Mouse (Mus musculus) E14TG2a.4 (cell line): ENCODE data around the gene Fbf1.

Experiments used
- H3K27me3 ChIP-seq: 2 replicates; pipeline ENCODE4 v1.6.1; 2014; ENCODE audit warnings: low read length, control low read depth; ENCODE audit not compliant: insufficient read depth
- H3K36me3 ChIP-seq: 2 replicates; pipeline ENCODE4 v1.6.1; 2014; ENCODE audit warnings: low read length, control low read depth; ENCODE audit not compliant: insufficient read depth
- H3K4me1 ChIP-seq: replicated peaks from 2 replicates; pipeline ENCODE4 v1.6.1; 2014; ENCODE audit warnings: low read depth, low read length, control low read depth
- H3K4me3 ChIP-seq: replicated peaks from 2 replicates; pipeline ENCODE4 v1.5.1; 2014; ENCODE audit warnings: mild to moderate bottlenecking, low read length
- H3K9me3 ChIP-seq: 2 replicates; pipeline ENCODE4 v1.6.1; 2014; ENCODE audit warnings: low read length, control low read depth
- CTCF ChIP-seq: conservative IDR thresholded peaks from 2 replicates; pipeline ENCODE4 v1.5.1; 2014; ENCODE audit warnings: low read length
- NANOG ChIP-seq: IDR thresholded peaks from 2 replicates; pipeline ENCODE4 v1.6.1; 2014; ENCODE audit warnings: borderline replicate concordance, low read length, mixed read lengths
- POU5F1 ChIP-seq: IDR thresholded peaks from 2 replicates; pipeline ENCODE4 v1.6.1; 2014; ENCODE audit warnings: low read length, borderline replicate concordance

Gene Fbf1

DNA sequence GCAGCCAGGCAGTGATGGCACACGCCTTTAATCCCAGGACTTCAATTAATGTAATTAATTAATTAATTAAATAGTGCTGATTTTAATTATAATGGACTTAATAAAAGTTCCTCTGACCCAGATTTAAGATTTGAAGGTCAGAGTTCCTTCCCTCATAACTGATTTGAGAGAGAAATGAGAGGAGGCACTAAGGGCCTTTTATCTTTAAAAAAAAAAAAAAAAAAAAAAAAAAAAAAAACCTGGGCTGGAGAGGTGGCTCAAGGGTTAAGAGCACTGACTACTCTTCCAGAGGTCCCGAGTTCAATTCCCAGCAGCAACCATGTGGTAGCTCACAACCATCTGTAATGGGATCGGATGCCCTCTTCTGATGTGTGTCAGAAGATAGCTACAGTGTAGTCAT, 40.7 kb upstream of the Fbf1 start:
- Histone ChIP-seq H3K36me3 (peaks cover 21% of the 10 kb centered on the region), H3K4me3 (no peak overlapping the region), H3K9me3 (no peaks in the 10 kb centered on the region), H3K4me1 (peaks cover 37% of the 10 kb centered on the region), H3K27me3 (no peaks in the 10 kb centered on the region)
- TF ChIP-seq POU5F1 (no peak), NANOG (no peak), CTCF (no peak)

- Histone ChIP-seq H3K4me3 (no peak overlapping the region), H3K36me3 (peaks cover 21% of the 10 kb centered on the region)
These were observed 38.7 kb upstream of the Fbf1 start for GRCm38 (mm10) chr11:116206678-116207077.

DNA sequence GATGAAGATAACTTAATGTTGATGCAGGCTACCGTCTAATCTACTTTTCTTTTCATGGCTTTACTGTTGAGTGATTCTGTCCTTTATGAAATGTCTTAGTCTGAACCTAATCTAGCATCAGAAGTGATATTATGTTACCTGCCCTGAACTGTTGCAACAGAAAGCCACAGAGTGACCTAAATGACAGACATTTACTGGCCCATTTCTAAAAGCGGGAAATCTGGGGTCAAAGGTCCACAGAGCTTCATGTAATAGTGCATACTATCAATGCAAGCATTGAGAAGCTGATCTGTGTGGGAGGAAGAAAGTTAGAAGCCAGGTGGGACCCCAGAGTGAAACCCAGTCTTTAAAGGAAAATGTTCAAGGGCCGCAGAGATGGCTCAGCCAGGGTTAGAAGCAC, 35.2 kb upstream of the Fbf1 start:
- TF ChIP-seq CTCF, result no peak
- TF ChIP-seq NANOG, result no peak
- TF ChIP-seq POU5F1, result no peak
- peaks cover 19% of the 10 kb centered on the region for H3K4me1 ChIP-seq
- peaks cover 21% of the 10 kb centered on the region for H3K36me3 ChIP-seq
- no peaks in the 10 kb centered on the region for H3K9me3 ChIP-seq
- no peaks in the 10 kb centered on the region for H3K27me3 ChIP-seq
- no peak overlapping the region for H3K4me3 ChIP-seq

More at GRCm38 (mm10) chr11:116206678-116207077, 38.7 kb upstream of the Fbf1 start:
- H3K4me1 ChIP-seq, result peaks cover 30% of the 10 kb centered on the region
- no peaks in the 10 kb centered on the region for H3K27me3 ChIP-seq
- H3K9me3 ChIP-seq, result no peaks in the 10 kb centered on the region
- TF ChIP-seq NANOG (no peak), POU5F1 (no peak), CTCF (no peak)

DNA sequence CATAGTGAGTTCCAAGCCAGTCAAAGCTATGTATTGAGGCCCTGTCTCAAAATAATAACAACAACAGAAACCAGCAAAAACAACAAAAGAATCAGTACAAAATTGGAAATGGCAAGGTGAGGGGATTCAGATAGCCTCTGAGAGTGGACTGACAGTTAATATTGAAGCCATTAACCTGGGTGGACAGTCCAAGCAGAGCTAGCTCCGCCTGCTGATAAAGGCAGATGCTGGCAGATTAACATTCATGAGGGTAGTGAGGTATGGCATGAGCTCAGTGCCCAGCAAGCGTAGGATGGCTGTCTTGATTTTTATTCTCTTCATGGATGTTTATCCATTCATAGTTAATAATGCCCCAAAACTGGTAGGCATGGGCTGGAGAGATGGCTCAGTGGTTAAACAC, 33.2 kb upstream of the Fbf1 start:
- Histone ChIP-seq H3K4me3 (no peak overlapping the region), H3K4me1 (peaks cover 25% of the 10 kb centered on the region), H3K9me3 (no peaks in the 10 kb centered on the region), H3K27me3 (no peaks in the 10 kb centered on the region), H3K36me3 (peaks cover 27% of the 10 kb centered on the region)
- no peak for TF ChIP-seq POU5F1
- TF ChIP-seq CTCF, result no peak
- TF ChIP-seq NANOG, result no peak

GRCm38 (mm10) chr11:116198639-116199531, 30.9 kb upstream of the Fbf1 start, which contains the start of the genes Ten1 and Acox1:
Ten1 (plus strand) TSS chr11:116198855.
Acox1 (minus strand) TSS chr11:116199045.
- peak within 1 kb of the TSS; percentile 89 for H3K4me3 ChIP-seq
- H3K9me3 ChIP-seq, result no peaks in the 10 kb centered on the region
- peaks cover 24% of the 10 kb centered on the region for H3K4me1 ChIP-seq
- TF ChIP-seq CTCF, result no peak
- TF ChIP-seq NANOG, result no peak
- TF ChIP-seq POU5F1, result no peak
- no peaks in the 10 kb centered on the region for H3K27me3 ChIP-seq
- peaks cover 14% of the 10 kb centered on the region for H3K36me3 ChIP-seq

DNA sequence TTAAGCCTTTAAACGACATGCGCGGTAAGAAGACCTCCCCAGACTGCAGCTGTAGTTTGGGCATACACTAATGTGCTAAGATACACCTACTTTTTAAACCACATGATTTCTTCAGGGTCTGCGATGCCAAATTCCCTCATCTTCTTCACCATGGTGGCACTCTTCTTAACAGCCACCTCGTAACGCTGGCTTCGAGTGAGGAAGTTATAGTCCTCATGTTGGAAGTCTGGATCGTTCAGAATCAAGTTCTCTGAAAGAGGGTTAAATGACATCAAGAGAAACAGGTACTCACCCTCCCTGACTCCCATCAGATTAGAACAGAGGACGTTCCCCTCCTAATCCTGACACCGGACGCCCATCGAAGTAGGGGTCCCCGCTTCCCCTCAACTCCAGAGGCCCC, 30.2 kb upstream of the Fbf1 start:
- no peaks in the 10 kb centered on the region for H3K27me3 ChIP-seq
- TF ChIP-seq POU5F1 (no peak), CTCF (no peak), NANOG (no peak)
- peaks cover 14% of the 10 kb centered on the region for H3K36me3 ChIP-seq
- peaks cover 24% of the 10 kb centered on the region for H3K4me1 ChIP-seq
- no peaks in the 10 kb centered on the region for H3K9me3 ChIP-seq
- H3K4me3 ChIP-seq, result peak overlapping the region; percentile 89

- TF ChIP-seq POU5F1, result no peak
- no peak for TF ChIP-seq CTCF
- no peak for TF ChIP-seq NANOG
- peaks cover 14% of the 10 kb centered on the region for H3K36me3 ChIP-seq
- no peaks in the 10 kb centered on the region for H3K27me3 ChIP-seq
These were observed 29.6 kb upstream of the Fbf1 start for GRCm38 (mm10) chr11:116197584-116197906.

GRCm38 (mm10) chr11:116196866-116197583, 29.1 kb upstream of the Fbf1 start:
- TF ChIP-seq NANOG, result no peak
- no peak for TF ChIP-seq POU5F1
- no peak for TF ChIP-seq CTCF
- H3K27me3 ChIP-seq, result no peaks in the 10 kb centered on the region
- no peak overlapping the region for H3K4me3 ChIP-seq
- H3K9me3 ChIP-seq, result no peaks in the 10 kb centered on the region
- peaks cover 14% of the 10 kb centered on the region for H3K36me3 ChIP-seq
- peaks cover 27% of the 10 kb centered on the region for H3K4me1 ChIP-seq

More at GRCm38 (mm10) chr11:116197584-116197906, 29.6 kb upstream of the Fbf1 start:
- no peaks in the 10 kb centered on the region for H3K9me3 ChIP-seq
- no peak overlapping the region for H3K4me3 ChIP-seq
- H3K4me1 ChIP-seq, result peaks cover 24% of the 10 kb centered on the region
